Mouse (Mus musculus): ENCODE measurements at regions not wholly inside any gene's neighbourhood (a gene's known extent, or its start where the extent isn't known, plus 50 kb on each side); places are given as distances from the start of the nearest gene placed in this dataset.

DNA sequence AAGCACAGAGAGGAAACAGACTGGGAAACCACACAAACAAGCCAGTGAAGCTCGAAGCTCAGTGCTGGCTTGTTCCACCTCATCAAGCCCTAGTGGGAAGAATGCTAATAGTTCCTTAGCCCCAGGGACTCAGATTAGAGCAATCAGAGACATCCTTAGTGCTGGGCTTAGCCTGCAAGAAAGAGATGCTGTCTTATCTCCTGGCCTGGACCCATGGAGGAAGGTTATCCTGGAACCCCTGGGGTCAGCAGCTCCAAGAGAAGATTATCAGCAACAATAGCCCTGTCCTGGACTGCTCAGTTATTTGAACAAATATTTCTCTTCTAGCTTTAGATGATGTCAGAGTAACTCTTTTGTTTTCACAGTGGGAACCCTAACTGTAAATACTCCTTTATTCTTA lies 112.8 kb upstream of the Prkg2 start:
- Histone ChIP-seq H3K4me1 (ENCODE audit: control insufficient read depth in 1 of 2, insufficient read depth in 2 of 2, low read length in 2 of 2) (no peaks in the 10 kb centered on the region), H3K4me3 (ENCODE audit: control insufficient read depth in 1 of 2, insufficient read depth in 1 of 2, low read depth in 2 of 2, low read length in 2 of 2) (no peak overlapping the region), H3K9ac (ENCODE audit: control insufficient read depth, low read depth, low read length, poor library complexity, severe bottlenecking) (no peak overlapping the region), H3K79me2 (ENCODE audit: control insufficient read depth, insufficient read depth, low read length, poor library complexity) (no peaks in the 10 kb centered on the region), H3K27ac (ENCODE audit: control insufficient read depth, low read depth, low read length) (no peak overlapping the region), H3K27me3 (ENCODE audit: control insufficient read depth in 1 of 2, insufficient read depth in 2 of 2, low read length in 2 of 2) (no peaks in the 10 kb centered on the region), H3K9me3 (replicated peaks; ENCODE audit: insufficient read depth, low read length) (no peaks in the 10 kb centered on the region), H3K36me3 (ENCODE audit: control insufficient read depth in 1 of 2, insufficient read depth in 2 of 2, low read length in 2 of 2) (no peaks in the 10 kb centered on the region)
- DNase-seq (ENCODE audit: low read depth, low spot score): no peak
- TF ChIP-seq USF1 (IDR thresholded peaks at IDR 0.05; ENCODE audit: low read depth, low read length) (no peak), ETS1 (IDR thresholded peaks at IDR 0.05; ENCODE audit: low read depth, low read length) (no peak), ZC3H11A (IDR thresholded peaks at IDR 0.05; ENCODE audit: low read depth, low read length) (no peak), EP300 (IDR thresholded peaks at IDR 0.05; ENCODE audit: low read depth in 1 of 2, low read length in 2 of 2) (no peak), ELF1 (IDR thresholded peaks at IDR 0.05; ENCODE audit: low read depth, low read length) (no peak), NRF1 (IDR thresholded peaks at IDR 0.05; ENCODE audit: insufficient read depth, low read depth, low read length, poor library complexity, severe bottlenecking) (no peak), HCFC1 (IDR thresholded peaks at IDR 0.05; ENCODE audit: low read depth, low read length) (no peak), MAZ (IDR thresholded peaks at IDR 0.05; ENCODE audit: low read depth, low read length) (no peak), MYC (IDR thresholded peaks at IDR 0.05; ENCODE audit: low read depth, low read length) (no peak), POLR2AphosphoS2 (IDR thresholded peaks at IDR 0.05; ENCODE audit: low read length) (no peak), MAX (IDR thresholded peaks at IDR 0.05; ENCODE audit: low read length) (no peak), MEF2A (IDR thresholded peaks at IDR 0.05; ENCODE audit: extremely low read depth, insufficient replicate concordance, low read depth, low read length, poor library complexity, severe bottlenecking) (no peak), MYB (IDR thresholded peaks at IDR 0.05; ENCODE audit: low read depth, low read length) (no peak), ZKSCAN1 (IDR thresholded peaks at IDR 0.05; ENCODE audit: low read depth, low read length) (no peak), ZNF384 (IDR thresholded peaks at IDR 0.05; ENCODE audit: low read depth, low read length) (no peak), MXI1 (IDR thresholded peaks at IDR 0.05; ENCODE audit: low read depth, low read length) (no peak), MAFK (IDR thresholded peaks at IDR 0.05; ENCODE audit: borderline replicate concordance, low read depth, low read length) (no peak), SIN3A (IDR thresholded peaks at IDR 0.05; ENCODE audit: low read length) (no peak)

DNA sequence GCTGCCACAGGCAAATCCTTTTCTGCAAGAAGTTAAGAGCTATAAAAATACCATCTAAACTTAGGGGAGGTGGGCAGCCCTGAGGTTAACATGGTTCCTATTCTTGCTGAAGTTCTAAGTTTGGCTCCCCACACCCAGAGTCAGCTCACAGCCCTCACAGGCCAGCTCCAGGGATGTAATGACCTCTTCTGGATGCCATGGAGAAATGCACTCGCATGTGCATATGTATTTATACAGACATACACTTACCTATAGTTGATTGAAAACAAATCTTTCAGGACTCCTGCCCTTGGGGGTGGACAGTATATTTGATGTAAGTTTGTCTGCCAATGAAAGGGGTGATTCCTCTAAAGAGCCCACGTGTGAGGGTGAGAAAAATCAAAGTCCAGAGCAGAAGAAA lies 95.5 kb upstream of the Prkg2 start:
- H3K4me1 ChIP-seq (ENCODE audit: control insufficient read depth in 1 of 2, insufficient read depth in 2 of 2, low read length in 2 of 2): no peaks in the 10 kb centered on the region
- no peaks in the 10 kb centered on the region for H3K27me3 ChIP-seq (ENCODE audit: control insufficient read depth in 1 of 2, insufficient read depth in 2 of 2, low read length in 2 of 2)
- DNase-seq (ENCODE audit: low read depth, low spot score): no peak
- no peaks in the 10 kb centered on the region for H3K79me2 ChIP-seq (ENCODE audit: control insufficient read depth, insufficient read depth, low read length, poor library complexity)
- no peaks in the 10 kb centered on the region for H3K36me3 ChIP-seq (ENCODE audit: control insufficient read depth in 1 of 2, insufficient read depth in 2 of 2, low read length in 2 of 2)
- H3K9ac ChIP-seq (ENCODE audit: control insufficient read depth, low read depth, low read length, poor library complexity, severe bottlenecking): no peak overlapping the region
- no peak overlapping the region for H3K27ac ChIP-seq (ENCODE audit: control insufficient read depth, low read depth, low read length)
- TF ChIP-seq USF1 (IDR thresholded peaks at IDR 0.05; ENCODE audit: low read depth, low read length) (no peak), RAD21 (IDR thresholded peaks at IDR 0.05; ENCODE audit: low read depth, low read length) (no peak)
- H3K9me3 ChIP-seq (replicated peaks; ENCODE audit: insufficient read depth, low read length): no peaks in the 10 kb centered on the region
- H3K4me3 ChIP-seq (ENCODE audit: control insufficient read depth in 1 of 2, insufficient read depth in 1 of 2, low read depth in 2 of 2, low read length in 2 of 2): no peak overlapping the region
